Comparison of ENCODE assay signal across 22 mouse cellular contexts in the genomic region with DNA sequence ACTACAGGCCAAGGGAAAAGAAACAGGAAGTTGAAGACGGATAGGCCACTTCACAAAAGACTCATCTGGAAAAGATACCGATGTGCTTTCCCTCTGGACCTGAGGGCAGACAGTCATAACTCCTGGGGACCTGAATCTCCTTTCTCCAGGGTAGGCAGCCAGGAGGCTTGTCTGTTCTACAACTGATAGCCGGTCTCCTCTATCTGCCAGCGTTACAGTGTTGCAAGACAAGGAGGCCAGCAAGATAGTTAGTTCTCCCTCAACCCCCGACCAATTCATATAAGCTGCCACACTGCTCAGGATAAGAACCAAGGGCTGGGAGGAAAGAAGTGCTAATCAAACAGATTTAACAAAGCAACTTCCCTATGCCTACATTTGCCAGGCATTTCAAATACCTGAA. TPM values are rescaled to one million over a fixed set of nuclear protein-coding genes. Genes with fewer than 3 reads are reported as not detected.
DNase-seq lines count a peak whose midpoint lies in the region; ATAC-seq and TF ChIP-seq lines count a peak whose summit lies in the region.
"Had no signal": no experiment of that assay in that cellular context is flagged by ENCODE, and none has a peak within 500 bp of the region (broad histone marks: within the 10 kb centered on the region; RNA-seq: fewer than 3 reads in every experiment).

No protein-coding gene starts in this region.

- H3K27ac ChIP-seq in liver, embryonic 11.5 days (ENCODE audit: low read depth, low read length), result no peak overlapping the region
- H3K27ac ChIP-seq in liver, postnatal 0 days (ENCODE audit: low read depth), result no peak overlapping the region
- H3K27ac ChIP-seq in ES-E14 (ENCODE audit: insufficient read depth, low read depth, low read length, poor library complexity, severe bottlenecking), result peak overlapping the region; percentile 47
- H3K27ac ChIP-seq in intestine, embryonic 15.5 days, result no peak overlapping the region
- H3K27ac ChIP-seq in gastrocnemius, adult 2 months, result no peak overlapping the region
- H3K27ac ChIP-seq in forebrain, embryonic 13.5 days, result no peak overlapping the region
- H3K27ac ChIP-seq: embryonic facial prominence, embryonic 12.5 days; heart, adult 2 months; heart, embryonic 15.5 days; hindbrain, embryonic 13.5 days; hindbrain, postnatal 0 days had no signal

- H3K4me3 ChIP-seq in liver, embryonic 11.5 days (ENCODE audit: low read depth, low read length), result no peak overlapping the region
- H3K4me3 ChIP-seq in liver, postnatal 0 days (ENCODE audit: low read depth, low read length), result no peak overlapping the region
- peak overlapping the region; percentile 61 to 69 for H3K4me3 ChIP-seq in ES-E14 (ENCODE audit: insufficient read depth in 1 of 2, low read depth in 1 of 2, low read length in 2 of 2, poor library complexity in 1 of 2, severe bottlenecking in 1 of 2)
- no peak overlapping the region for H3K4me3 ChIP-seq in intestine, embryonic 15.5 days (replicated peaks)
- H3K4me3 ChIP-seq in gastrocnemius, adult 2 months, result no peak overlapping the region
- H3K4me3 ChIP-seq in forebrain, embryonic 13.5 days, result no peak overlapping the region
- H3K4me3 ChIP-seq: embryonic facial prominence, embryonic 12.5 days; heart, adult 2 months; heart, embryonic 15.5 days; hindbrain, embryonic 13.5 days had no signal

- H3K4me1 ChIP-seq in liver, embryonic 11.5 days (replicated peaks; ENCODE audit: control insufficient read depth, insufficient read depth, low read length), result no peaks in the 10 kb centered on the region
- H3K4me1 ChIP-seq in liver, postnatal 0 days (ENCODE audit: insufficient read depth), result no peaks in the 10 kb centered on the region
- H3K4me1 ChIP-seq in ES-E14 (ENCODE audit: control insufficient read depth in 2 of 2, insufficient read depth in 2 of 2, low read length in 2 of 2, poor library complexity in 1 of 2), result peaks cover 10 to 25% of the 10 kb centered on the region in 2 experiments
- H3K4me1 ChIP-seq in intestine, embryonic 15.5 days (replicated peaks), result peaks cover 13% of the 10 kb centered on the region
- H3K4me1 ChIP-seq in forebrain, embryonic 13.5 days, result 0 out of 2 replicates have a peak, but pooled peaks cover 6% of the 10 kb centered on the region

- H3K9me3 ChIP-seq in liver, embryonic 11.5 days (ENCODE audit: control insufficient read depth, low read length), result no peaks in the 10 kb centered on the region
- no peaks in the 10 kb centered on the region for H3K9me3 ChIP-seq in liver, postnatal 0 days (ENCODE audit: low read length)
- no peaks in the 10 kb centered on the region for H3K9me3 ChIP-seq in ES-E14 (ENCODE audit: control insufficient read depth, insufficient read depth, low read depth, low read length)
- H3K9me3 ChIP-seq in intestine, embryonic 15.5 days, result no peaks in the 10 kb centered on the region
- H3K9me3 ChIP-seq in forebrain, embryonic 13.5 days (replicated peaks), result no peaks in the 10 kb centered on the region
- H3K9me3 ChIP-seq: embryonic facial prominence, embryonic 12.5 days; heart, embryonic 15.5 days; hindbrain, embryonic 13.5 days had no signal

- 40% methylated on average over 5 of the region's 5 CpGs for WGBS in liver, embryonic 11.5 days
- WGBS in liver, postnatal 0 days (ENCODE audit: insufficient replicate concordance), result 46% methylated on average over 5 of the region's 5 CpGs
- WGBS in intestine, embryonic 15.5 days, result 71% methylated on average over 5 of the region's 5 CpGs
- 91% methylated on average over 5 of the region's 5 CpGs for WGBS in forebrain, embryonic 13.5 days

- in situ Hi-C loops in ES-E14 (cut with MboI; ENCODE audit: low sequenced_read_pairs in 2 of 2, unreplicated experiment in 2 of 2), result loop anchor here in 1 of 2 experiments (25.0 kb wide), 1 partner anchor 702 kb away; a partner anchor contains a TSS

- DNase-seq in liver, embryonic 11.5 days (ENCODE audit: low spot score), result no peak
- DNase-seq in liver, postnatal 0 days, result no peak
- no peak for DNase-seq in ES-E14 (ENCODE audit: low read depth, low spot score)
- no peak for DNase-seq in gastrocnemius, adult 2 months
- DNase-seq: adrenal gland, postnatal 10 days; B cell, adult 2 months; cerebellum, adult 2 months; cerebellum, postnatal 10 days; gastrocnemius, postnatal 14 days; heart, adult 2 months; heart, postnatal 14 days had no signal

- H3K4me2 ChIP-seq in liver, embryonic 11.5 days, result no peak overlapping the region
- no peak overlapping the region for H3K4me2 ChIP-seq in liver, postnatal 0 days (ENCODE audit: low read depth, low read length)
- H3K4me2 ChIP-seq in intestine, embryonic 15.5 days (replicated peaks), result no peak overlapping the region
- no peak overlapping the region for H3K4me2 ChIP-seq in forebrain, embryonic 13.5 days
- H3K4me2 ChIP-seq: embryonic facial prominence, embryonic 12.5 days; heart, embryonic 11.5 days; heart, embryonic 15.5 days; hindbrain, embryonic 13.5 days had no signal

- peak; percentile 83 for ATAC-seq in liver, embryonic 11.5 days (replicated peaks; ENCODE audit: low FRiP score)
- no peak for ATAC-seq in liver, postnatal 0 days
- peak; percentile 47; the same call in 1 of the 2 replicates for ATAC-seq in common myeloid progenitor, adult 5-6 weeks (replicated peaks; ENCODE audit: low read depth, poor library complexity, severe bottlenecking)
- peak; percentile 97 for ATAC-seq in megakaryocyte progenitor cell, adult 5-6 weeks (replicated peaks; ENCODE audit: poor library complexity)
- ATAC-seq in intestine, embryonic 15.5 days, result no peak
- ATAC-seq in forebrain, embryonic 13.5 days, result no peak
- ATAC-seq: CD4-positive, CD25-positive, alpha-beta regulatory T cell, adult 4 months; forebrain, embryonic 16.5 days; hindbrain, postnatal 0 days had no signal

- TF ChIP-seq CTCF in liver, postnatal 0 days (IDR thresholded peaks at IDR 0.05; ENCODE audit: low read depth), result no peak
- TF ChIP-seq CTCF in gastrocnemius, adult 2 months (IDR thresholded peaks at IDR 0.05), result no peak

- no peaks in the 10 kb centered on the region for H3K27me3 ChIP-seq in liver, embryonic 11.5 days (replicated peaks; ENCODE audit: control insufficient read depth, insufficient read depth, low read length)
- no peaks in the 10 kb centered on the region for H3K27me3 ChIP-seq in liver, postnatal 0 days (ENCODE audit: insufficient read depth, low read length)
- no peaks in the 10 kb centered on the region for H3K27me3 ChIP-seq in intestine, embryonic 15.5 days (replicated peaks)
- no peaks in the 10 kb centered on the region for H3K27me3 ChIP-seq in forebrain, embryonic 13.5 days
- H3K27me3 ChIP-seq: embryonic facial prominence, embryonic 12.5 days; heart, embryonic 15.5 days; hindbrain, embryonic 13.5 days had no signal

- no peak overlapping the region for H3K9ac ChIP-seq in liver, embryonic 11.5 days (ENCODE audit: low read depth, low read length)
- H3K9ac ChIP-seq in liver, postnatal 0 days (replicated peaks), result no peak overlapping the region
- peak overlapping the region; percentile 68; the same call in 1 of the 2 replicates for H3K9ac ChIP-seq in ES-E14 (ENCODE audit: insufficient read depth, low read depth, low read length, poor library complexity, severe bottlenecking)
- H3K9ac ChIP-seq in intestine, embryonic 15.5 days, result no peak overlapping the region
- no peak overlapping the region for H3K9ac ChIP-seq in forebrain, embryonic 13.5 days
- H3K9ac ChIP-seq: embryonic facial prominence, embryonic 12.5 days; heart, embryonic 15.5 days; hindbrain, embryonic 13.5 days had no signal

- H3K36me3 ChIP-seq in liver, embryonic 11.5 days (ENCODE audit: control insufficient read depth, insufficient read depth, low read length), result no peaks in the 10 kb centered on the region; the same call in 1 of the 2 replicates
- H3K36me3 ChIP-seq in liver, postnatal 0 days (replicated peaks; ENCODE audit: insufficient read depth, low read length), result no peaks in the 10 kb centered on the region
- peaks cover 43% of the 10 kb centered on the region for H3K36me3 ChIP-seq in ES-E14 (ENCODE audit: control insufficient read depth, insufficient read depth, low read length, poor library complexity, severe bottlenecking)
- H3K36me3 ChIP-seq in intestine, embryonic 15.5 days, result no peaks in the 10 kb centered on the region
- H3K36me3 ChIP-seq in forebrain, embryonic 13.5 days (ENCODE audit: poor library complexity, severe bottlenecking), result no peaks in the 10 kb centered on the region
- H3K36me3 ChIP-seq: heart, embryonic 15.5 days; hindbrain, embryonic 13.5 days had no signal

- TF ChIP-seq EP300 in liver, postnatal 0 days (IDR thresholded peaks at IDR 0.05; ENCODE audit: low read depth), result no peak

- intact Hi-C loops in gastrocnemius, adult 2 months (cut with DNase I), result no loop called here

TF ChIP-seq in ES-E14, 5 proteins besides CTCF, POLR2A, EP300 and RAD21:
- TF ChIP-seq HCFC1 (IDR thresholded peaks at IDR 0.05; ENCODE audit: borderline replicate concordance, insufficient read depth, low read length), result no peak
- TF ChIP-seq CHD2 (IDR thresholded peaks at IDR 0.05; ENCODE audit: low read depth, low read length), result no peak
- TF ChIP-seq MAFK (IDR thresholded peaks at IDR 0.05; ENCODE audit: insufficient read depth, low read depth, low read length), result no peak
- no peak for TF ChIP-seq ZC3H11A (IDR thresholded peaks at IDR 0.05; ENCODE audit: borderline replicate concordance, low read depth, low read length)
- TF ChIP-seq ZNF384 (IDR thresholded peaks at IDR 0.05; ENCODE audit: low read depth, low read length), result no peak
TF ChIP-seq in ES-E14: peak in this region for 0.

RNA-seq across cellular contexts. Expression of a gene that starts 29.5 kb away (rescaled TPM):
- 16.1 TPM in 2 replicates for polyA plus RNA-seq in liver, embryonic 11.5 days (2014; fragmentation: Nextera tagmentation; extraction: Ambion mirVana)
- polyA plus RNA-seq in liver, postnatal 0 days (2015; fragmentation: Nextera tagmentation; extraction: Ambion mirVana), result 2.6 and 2.7 TPM in 2 replicates
- 136 and 147 TPM in 2 replicates for total RNA-seq in ES-E14 (2012; rRNA removed)
- total RNA-seq in common myeloid progenitor, adult 5-6 weeks (2017), result 3.3 and 4.4 TPM in 2 replicates
- 3.3 and 4.1 TPM in 2 replicates for total RNA-seq in megakaryocyte progenitor cell, adult 5-6 weeks (2015)
- 1.5 and 2.3 TPM in 2 replicates for total RNA-seq in megakaryocyte progenitor cell, adult 5-6 weeks (2017)
- polyA plus RNA-seq in intestine, embryonic 15.5 days (2015; fragmentation: Nextera tagmentation; extraction: Ambion mirVana), result 11.2 and 11.4 TPM in 2 replicates
- total RNA-seq in gastrocnemius, adult 2 months (2021), result 1 to 10 TPM; 7.1 to 7.5 TPM
- 14.5 and 15.0 TPM in 2 replicates for polyA plus RNA-seq in forebrain, embryonic 13.5 days (2015; fragmentation: Nextera tagmentation; extraction: Ambion mirVana)

Comparison
In these comparisons a context has a peak if more than half of its experiments do, and no peak if none do; other contexts are left out.
1. ATAC-seq: peak in liver, embryonic 11.5 days (single experiment), common myeloid progenitor, adult 5-6 weeks (single experiment) and megakaryocyte progenitor cell, adult 5-6 weeks (single experiment); none in liver, postnatal 0 days (single experiment), intestine, embryonic 15.5 days (single experiment) and forebrain, embryonic 13.5 days (single experiment).
2. H3K4me3 ChIP-seq: peak in ES-E14 (2 of 2); none in liver, embryonic 11.5 days (single experiment), liver, postnatal 0 days (single experiment), intestine, embryonic 15.5 days (single experiment), gastrocnemius, adult 2 months (single experiment) and forebrain, embryonic 13.5 days (single experiment).
3. RNA of a gene that starts 29.5 kb away (total RNA-seq): 136 to 147 TPM in ES-E14; 7.1 to 7.5 TPM in gastrocnemius, adult 2 months, 3.3 to 4.4 TPM in common myeloid progenitor, adult 5-6 weeks and 1.5 to 4.1 TPM in megakaryocyte progenitor cell, adult 5-6 weeks; every median in the first group is over 10 times any median in the second.